Mouse (Mus musculus) T-helper 17 cell (primary cell): ENCODE measurements around the gene Myl3.

Experiments
- in situ Hi-C, 2 experiments: fragments of 300-600 bp; cut with MboI, MseI; formaldehyde crosslinking; loops; 1 replicate in 1 of 2; 2 replicates in 1 of 2; pipeline ENCODE4 v1.15.1; 2025; ENCODE audit warnings: high pct_unique_total_duplicates in 2 of 2

Myl3 gene

DNA sequence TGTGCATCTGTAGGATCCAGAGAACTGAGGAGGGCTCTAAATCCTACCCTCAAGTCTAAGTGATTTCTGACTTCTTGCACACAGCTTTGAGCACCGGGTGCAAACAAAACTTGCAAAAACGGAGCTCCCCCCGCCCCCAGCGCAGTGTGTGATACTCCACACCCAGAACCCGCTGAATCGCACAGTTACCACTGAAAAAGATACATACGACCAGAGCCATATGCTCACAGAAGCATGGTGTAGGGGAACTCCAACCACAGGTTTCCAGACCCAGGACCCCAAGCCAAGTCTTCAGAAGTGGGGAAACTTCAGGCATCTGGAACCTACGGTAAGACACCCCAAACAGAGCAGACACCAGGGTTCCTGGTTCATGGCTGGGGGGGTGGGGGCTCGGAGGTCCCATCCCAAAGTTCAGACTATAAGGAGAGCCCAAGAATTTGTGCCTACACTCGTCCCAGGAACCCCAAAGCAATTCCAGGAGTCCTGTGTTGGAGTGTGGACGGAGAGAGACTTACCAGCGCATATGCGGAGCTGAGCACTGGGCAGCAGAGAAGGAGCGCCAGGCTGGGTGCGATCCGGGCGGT, at the start of gene Myl3:
Gene Myl3, plus strand, starts transcription at position 151 of the 584 bp plus-strand sequence.
- in situ Hi-C loops = no loop called here

DNA sequence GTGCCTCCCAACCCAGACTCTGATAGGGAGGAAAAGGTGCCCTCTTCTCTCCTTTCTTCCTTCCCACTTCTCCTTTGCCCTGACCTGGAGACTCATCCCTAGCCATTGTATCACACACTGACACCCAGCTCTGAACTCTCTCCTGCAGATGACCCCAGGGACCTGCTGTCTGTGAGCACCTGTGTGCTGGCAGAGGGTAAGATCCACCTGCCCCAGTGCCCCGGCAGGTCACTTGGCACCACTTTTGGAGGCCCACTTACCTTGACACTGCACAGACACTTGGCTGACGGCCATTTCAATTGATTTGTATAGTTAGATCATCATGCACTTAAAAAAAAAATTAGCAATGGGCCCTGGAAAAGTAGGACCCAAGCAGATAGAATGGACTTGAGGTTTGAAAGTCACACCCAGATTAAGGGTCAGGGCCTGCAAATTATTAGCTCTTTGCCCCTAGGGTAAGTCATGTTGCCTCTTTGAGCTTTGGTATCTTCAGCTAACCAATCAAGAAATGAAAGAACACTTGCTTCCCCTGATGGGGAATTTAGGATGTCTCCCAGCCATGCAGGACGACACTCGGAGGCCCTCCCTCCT, 46.4 kb upstream of the Myl3 start:
- in situ Hi-C loops = no loop called here

GRCm38 (mm10) chr9:110696427-110696826, 45.2 kb upstream of the Myl3 start:
- in situ Hi-C loops = no loop called here

GRCm38 (mm10) chr9:110697465-110697864, 44.2 kb upstream of the Myl3 start:
- in situ Hi-C loops = no loop called here

GRCm38 (mm10) chr9:110699574-110699973, 42.1 kb upstream of the Myl3 start:
- in situ Hi-C loops = no loop called here

DNA sequence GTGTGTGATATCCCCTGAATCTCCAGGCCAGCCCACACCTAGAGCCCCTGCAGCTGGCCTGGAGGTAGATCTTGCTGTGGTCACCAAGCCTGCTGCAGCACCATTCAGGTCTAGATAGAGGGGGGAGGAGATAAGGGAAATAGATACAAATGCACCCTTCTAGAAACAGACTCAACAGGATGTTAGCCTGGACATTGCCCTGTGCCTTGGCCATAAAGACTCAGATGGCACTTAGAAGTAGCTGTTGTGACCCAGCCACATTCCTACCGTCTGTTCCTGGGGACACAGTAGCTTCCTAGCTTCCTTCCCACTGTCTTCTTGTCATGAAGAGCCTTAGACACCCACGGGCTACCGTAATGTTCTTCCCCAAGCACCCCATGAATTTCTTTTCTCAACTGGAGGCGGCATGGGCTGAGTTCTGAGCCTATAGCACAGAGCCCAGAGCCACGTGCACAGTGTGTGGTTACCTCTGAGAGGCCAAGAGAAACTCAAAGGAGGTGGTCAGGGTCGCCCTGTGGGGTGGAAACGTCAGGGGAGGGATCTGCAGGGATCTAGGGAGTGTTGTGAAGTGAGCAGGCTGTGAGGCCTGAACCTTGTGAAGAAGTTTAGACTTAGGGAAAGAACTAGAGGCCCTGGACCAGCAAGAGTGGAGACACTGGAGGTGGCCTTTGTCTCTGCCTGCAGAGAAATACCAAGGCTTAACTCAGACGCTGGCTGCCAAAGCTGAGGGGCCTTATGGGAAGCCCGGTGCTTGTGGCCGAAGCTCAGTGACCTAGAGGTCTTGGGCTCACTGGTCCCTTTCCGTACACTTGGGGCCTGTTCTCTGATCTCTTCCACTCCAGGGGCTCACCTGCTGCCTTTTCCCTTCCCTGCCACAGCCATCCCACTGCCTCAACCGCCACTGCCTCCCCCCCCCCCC, 40.3 kb upstream of the Myl3 start:
- in situ Hi-C loops = loop anchor here in 1 of 2 experiments (5.0 to 10.0 kb wide), 2 partner anchors 59 to 277 kb away; no protein-coding TSS in a partner anchor

GRCm38 (mm10) chr9:110702848-110703247, 38.8 kb upstream of the Myl3 start:
- in situ Hi-C loops = loop anchor here in 1 of 2 experiments (5.0 to 10.0 kb wide), 2 partner anchors 61 to 278 kb away; no protein-coding TSS in a partner anchor

GRCm38 (mm10) chr9:110703951-110704350, 37.7 kb upstream of the Myl3 start:
- in situ Hi-C loops = loop anchor here in 1 of 2 experiments (5.0 to 10.0 kb wide), 2 partner anchors 62 to 279 kb away; no protein-coding TSS in a partner anchor

- in situ Hi-C loops = loop anchor here in 1 of 2 experiments (10.0 kb wide), 1 partner anchor 282 kb away; no protein-coding TSS in a partner anchor
These were observed 34.9 kb upstream of the Myl3 start for GRCm38 (mm10) chr9:110706784-110707183.

DNA sequence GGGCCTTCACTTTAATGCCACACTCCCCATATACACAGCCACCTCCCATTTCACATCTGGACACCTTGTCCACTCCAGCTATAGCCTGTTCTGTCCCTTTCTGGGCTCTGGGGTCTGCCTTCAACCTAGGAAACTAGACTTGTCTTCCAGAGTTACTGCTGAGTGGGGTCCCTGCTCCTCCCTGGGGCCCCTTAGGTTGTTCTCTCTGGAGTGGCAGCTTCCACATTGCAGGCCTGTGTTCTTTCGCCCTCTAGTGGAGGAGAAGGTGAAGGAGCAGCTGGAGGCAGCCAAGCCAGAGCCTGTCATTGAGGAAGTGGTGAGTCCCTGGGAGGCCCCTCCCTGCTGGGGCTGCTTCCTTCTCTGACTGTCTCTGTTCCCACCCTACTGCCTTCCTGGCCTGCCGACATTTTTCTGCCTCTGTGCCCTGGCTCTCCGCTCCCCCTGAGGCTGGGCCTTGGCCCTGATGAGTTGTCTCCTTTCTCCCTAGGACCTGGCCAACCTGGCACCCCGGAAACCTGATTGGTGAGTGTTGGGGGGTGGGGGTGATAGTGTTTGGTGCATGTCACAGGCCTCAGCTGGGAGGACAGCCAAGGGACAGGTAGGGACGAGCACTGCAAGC, 31.9 kb upstream of the Myl3 start:
- in situ Hi-C loops = loop anchor here (5.0 to 10.0 kb wide), 2 partner anchors 67 to 285 kb away; no protein-coding TSS in a partner anchor

DNA sequence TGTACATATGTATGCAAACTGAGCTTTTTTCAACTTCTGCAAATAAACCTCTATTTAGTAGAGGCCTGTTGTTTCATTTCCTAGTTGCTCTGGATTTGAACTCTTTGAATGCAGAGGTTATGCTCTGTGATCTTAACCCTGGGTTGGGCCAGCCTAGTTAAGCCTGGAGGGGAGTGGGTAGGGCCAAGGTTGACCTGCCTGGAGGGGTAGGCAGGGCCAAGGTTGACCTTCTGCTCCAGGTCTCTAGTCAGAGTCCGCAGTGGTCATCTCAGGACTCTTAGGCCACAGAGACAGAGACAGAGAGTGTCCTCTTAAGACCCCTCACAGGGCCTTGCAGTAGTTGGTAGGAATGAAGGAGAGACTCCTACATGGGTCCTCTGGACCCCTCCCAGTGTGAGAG, 30.1 kb upstream of the Myl3 start:
- in situ Hi-C loops = loop anchor here in 1 of 2 experiments (5.0 kb wide), 1 partner anchor 69 kb away; no protein-coding TSS in a partner anchor

- in situ Hi-C loops = loop anchor here in 1 of 2 experiments (5.0 kb wide), 1 partner anchor 70 kb away; no protein-coding TSS in a partner anchor
These were observed 29.7 kb upstream of the Myl3 start for GRCm38 (mm10) chr9:110711996-110712395.

- in situ Hi-C loops = loop anchor here in 1 of 2 experiments (5.0 kb wide), 1 partner anchor 70 kb away; no protein-coding TSS in a partner anchor
These were observed 29.1 kb upstream of the Myl3 start for GRCm38 (mm10) chr9:110712545-110712944.

DNA sequence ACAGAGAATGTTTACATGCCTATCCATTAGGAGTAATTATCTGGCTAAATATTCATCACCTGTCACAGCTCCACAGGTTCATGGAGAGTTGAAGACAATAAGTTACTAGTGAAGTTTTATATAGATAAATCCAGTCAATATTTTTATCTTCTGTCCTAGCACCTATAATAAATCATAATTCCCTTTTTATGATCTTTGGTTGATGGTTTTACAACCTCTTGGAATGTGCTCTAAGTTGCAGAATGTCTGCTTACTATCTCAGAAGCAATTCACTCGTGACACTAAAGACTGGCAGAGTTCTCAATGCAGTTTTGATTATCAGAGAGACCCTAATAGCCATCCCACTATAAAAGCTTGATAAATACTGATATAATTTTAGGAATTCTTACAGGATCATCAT, 28.3 kb upstream of the Myl3 start:
- in situ Hi-C loops = loop anchor here in 1 of 2 experiments (5.0 kb wide), 1 partner anchor 71 kb away; no protein-coding TSS in a partner anchor

GRCm38 (mm10) chr9:110715426-110715825, 26.2 kb upstream of the Myl3 start:
- in situ Hi-C loops = no loop called here

- in situ Hi-C loops = no loop called here
These were observed 24.9 kb upstream of the Myl3 start for GRCm38 (mm10) chr9:110716775-110717174.

GRCm38 (mm10) chr9:110718071-110718470, 23.6 kb upstream of the Myl3 start:
- in situ Hi-C loops = no loop called here

DNA sequence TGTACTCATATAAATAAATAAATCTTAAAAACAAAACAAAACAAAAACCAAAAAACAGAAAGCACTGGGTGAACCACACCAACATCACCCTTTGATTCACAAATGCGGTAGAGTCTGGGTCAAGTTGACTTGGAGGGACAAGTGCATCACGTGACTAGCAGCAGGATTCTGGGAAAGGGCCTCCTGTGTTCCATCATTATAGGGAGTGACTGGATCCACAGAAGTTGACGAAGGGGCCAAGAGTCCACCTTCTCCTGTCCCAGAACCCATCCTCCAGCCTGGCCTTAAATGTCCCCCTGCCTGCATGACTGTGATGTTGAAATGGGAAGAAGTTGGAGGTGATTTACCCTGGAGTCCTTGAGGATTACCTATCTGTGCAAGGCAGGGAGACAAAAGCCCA, 22.9 kb upstream of the Myl3 start:
- in situ Hi-C loops = no loop called here

GRCm38 (mm10) chr9:110719977-110720376, 21.7 kb upstream of the Myl3 start:
- in situ Hi-C loops = no loop called here

DNA sequence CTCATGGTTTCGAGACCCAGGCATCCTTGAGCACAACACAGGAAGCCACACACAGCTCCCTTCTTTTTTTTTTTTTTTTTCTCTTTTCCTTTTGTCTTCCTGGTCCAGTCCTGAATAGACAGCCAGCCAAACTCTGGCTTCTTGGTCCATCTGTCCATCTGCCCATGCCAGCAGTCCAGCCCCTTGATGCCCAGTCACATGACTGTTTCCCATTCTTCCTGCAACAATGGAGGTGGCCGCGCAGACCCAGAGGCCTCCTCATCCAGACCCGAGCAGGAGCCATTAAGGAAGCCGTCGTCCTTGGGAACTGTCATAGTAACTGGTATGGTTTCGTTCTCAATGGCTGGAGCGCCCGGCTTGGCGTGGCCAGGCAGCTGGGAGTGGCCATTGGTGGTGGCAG, 19.6 kb upstream of the Myl3 start:
- in situ Hi-C loops = no loop called here

DNA sequence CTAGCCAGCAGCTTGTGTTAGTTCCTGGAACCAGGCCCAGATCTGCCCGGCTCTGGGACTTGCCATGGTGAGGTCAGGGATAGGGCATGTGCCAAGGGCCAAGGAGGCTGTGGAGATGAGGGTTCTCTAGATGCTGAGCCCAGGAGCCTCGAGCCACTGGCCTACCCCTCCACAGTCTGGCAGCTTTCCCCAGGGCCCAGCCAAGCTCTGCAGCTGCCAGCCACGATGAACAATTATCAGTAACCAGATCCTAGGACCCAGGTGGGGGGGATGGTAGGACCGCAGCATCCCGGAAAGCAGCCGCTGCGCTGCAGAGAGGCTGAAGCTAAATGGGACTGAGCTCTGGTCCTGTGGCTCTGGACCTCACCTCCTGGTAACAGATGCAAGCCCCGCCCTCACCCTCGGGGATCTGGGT, 15.9 kb upstream of the Myl3 start:
- in situ Hi-C loops = loop anchor here (5.0 kb wide), 2 partner anchors 52 to 147 kb away; no protein-coding TSS in a partner anchor
